Mouse (Mus musculus) forebrain, embryonic 16.5 days (tissue): ENCODE measurements around the gene Gabpb2. TPM values are rescaled to one million over a fixed set of nuclear protein-coding genes. Genes with fewer than 3 reads are reported as not detected.

ENCODE experiments used
- ATAC-seq: fragments of 200-750 bp; cut with Nextera tagmentation; 2 replicates; pipeline ENCODE4 v1.8.0; 2017; ENCODE audit warnings: mild to moderate bottlenecking, moderate library complexity
- H3K27ac ChIP-seq: fragments of 300-500 bp; sonication (generic); 2 replicates; pipeline ENCODE4 v1.5.1; 2014; ENCODE audit warnings: low read length, control low read depth
- H3K27me3 ChIP-seq: fragments of 300-500 bp; sonication (generic); replicated peaks from 2 replicates; pipeline ENCODE4 v1.6.1; 2014; ENCODE audit warnings: low read length; ENCODE audit not compliant: control insufficient read depth, insufficient read depth
- H3K36me3 ChIP-seq: fragments of 300-500 bp; sonication (generic); 2 replicates; pipeline ENCODE4 v1.6.1; 2014; ENCODE audit not compliant: control insufficient read depth, insufficient read depth
- H3K4me1 ChIP-seq: fragments of 300-500 bp; sonication (generic); replicated peaks from 2 replicates; pipeline ENCODE4 v1.6.1; 2014; ENCODE audit warnings: low read length; ENCODE audit not compliant: control insufficient read depth, insufficient read depth
- H3K4me2 ChIP-seq: fragments of 300-500 bp; sonication (generic); 2 replicates; pipeline ENCODE4 v1.6.1; 2014; ENCODE audit warnings: mild to moderate bottlenecking, low read length, control low read depth
- H3K4me3 ChIP-seq: fragments of 300-500 bp; sonication (generic); replicated peaks from 2 replicates; pipeline ENCODE4 v1.5.1; 2014; ENCODE audit warnings: mild to moderate bottlenecking, low read length, control low read depth
- H3K9ac ChIP-seq: fragments of 300-500 bp; sonication (generic); replicated peaks from 2 replicates; pipeline ENCODE4 v1.6.1; 2014; ENCODE audit warnings: low read depth, low read length, control low read depth
- H3K9me3 ChIP-seq: fragments of 300-500 bp; sonication (generic); 2 replicates; pipeline ENCODE4 v1.6.1; 2016; ENCODE audit warnings: low read length; ENCODE audit not compliant: control insufficient read depth
- WGBS: fragments of 180-500 bp; shearing (Covaris S2); extraction: QIAGEN DNeasy Blood & Tissue Kit; methylation state at CpG from one replicate; pipeline ENCODE4 v1.1.7; 2014; 5-methylcytosine and 5-hydroxymethylcytosine counted together
- polyA plus RNA-seq: library from polyadenylated mRNA; unstranded; fragments of >200 nt; fragmentation: Nextera tagmentation; extraction: Ambion mirVana; gene quantifications from 2 replicates; pipeline ENCODE4 v1.2.1, GENCODE M21; 2015

The Gabpb2 gene
- polyA plus RNA-seq, 1 experiment from 2014 or later = 5.6 TPM

DNA sequence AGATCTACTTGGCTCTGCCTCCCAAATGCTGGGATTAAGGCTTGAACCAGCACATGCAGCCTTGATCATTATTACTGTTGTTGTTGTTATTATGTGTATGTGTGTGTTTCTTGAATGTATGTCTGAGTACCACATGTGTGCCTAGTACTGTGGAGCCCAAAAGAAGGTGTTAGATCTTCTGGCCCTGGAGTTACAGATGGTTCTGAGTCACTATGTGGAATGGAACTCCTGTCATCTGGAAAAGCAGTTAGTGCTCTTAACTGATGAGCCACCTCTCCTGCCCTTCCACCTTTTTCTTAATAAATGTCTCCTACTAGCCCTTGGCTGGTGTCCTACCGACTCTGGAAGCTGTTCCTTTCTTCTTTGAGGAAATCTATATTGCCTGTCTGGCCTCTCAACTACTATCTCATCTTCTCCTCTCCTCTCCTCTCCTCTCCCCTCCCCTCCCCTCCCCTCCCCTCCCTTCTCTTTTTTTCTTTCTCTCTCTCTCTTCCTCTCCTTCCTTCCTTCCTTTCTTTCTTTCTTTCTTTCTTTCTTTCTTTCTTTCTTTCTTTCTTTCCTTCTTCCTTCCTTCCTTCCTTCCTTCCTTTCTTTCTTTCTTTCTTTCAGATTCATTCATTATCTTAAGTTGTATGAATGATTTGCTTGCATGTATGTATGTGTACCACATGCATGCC lies 30.1 kb upstream of the Gabpb2 start:
- Histone ChIP-seq H3K4me3 (no peak overlapping the region), H3K4me2 (no peak overlapping the region), H3K9me3 (no peaks in the 10 kb centered on the region), H3K27me3 (no peaks in the 10 kb centered on the region), H3K4me1 (no peaks in the 10 kb centered on the region), H3K36me3 (no peaks in the 10 kb centered on the region), H3K9ac (no peak overlapping the region), H3K27ac (no peak overlapping the region)
- no peak for ATAC-seq
- WGBS = 96% methylated on average over 1 of the region's 1 CpGs

DNA sequence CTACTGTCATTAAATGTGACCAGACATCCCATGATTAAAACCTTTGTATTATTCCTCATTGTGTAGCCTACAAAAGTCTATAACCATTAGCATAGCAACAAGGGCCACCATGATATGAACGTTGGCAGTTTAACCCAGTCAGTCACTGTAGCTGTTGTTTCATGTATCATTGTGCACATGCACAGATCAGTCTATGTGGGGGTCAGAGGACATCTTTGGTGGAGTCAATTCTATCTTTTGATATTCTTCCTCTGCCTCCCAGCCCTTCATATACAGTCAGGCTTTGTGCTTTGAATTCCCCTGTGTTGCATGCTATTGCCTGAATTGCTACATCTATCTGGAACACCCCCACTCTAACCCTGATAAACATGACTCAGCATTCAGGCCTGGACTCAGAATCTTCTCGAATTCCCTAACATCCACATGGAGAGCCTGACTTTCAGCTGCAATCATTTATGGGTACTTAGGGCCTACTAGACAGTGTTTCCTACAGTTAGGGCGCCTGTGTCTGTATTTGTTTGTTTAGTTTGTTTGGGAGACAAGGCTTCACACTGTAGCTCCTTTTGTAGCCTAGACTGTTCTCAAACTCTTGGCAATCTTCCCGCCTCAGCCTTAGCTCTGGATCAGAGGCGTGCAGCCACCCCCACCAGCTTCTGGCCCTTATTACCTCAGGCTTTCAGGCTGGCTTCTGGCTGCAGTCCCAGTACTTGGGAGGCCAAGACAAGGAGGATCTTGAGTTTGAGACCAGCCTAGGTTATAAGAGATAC lies 28.9 kb upstream of the Gabpb2 start:
- H3K9me3 ChIP-seq = no peaks in the 10 kb centered on the region
- no peaks in the 10 kb centered on the region for H3K36me3 ChIP-seq
- no peaks in the 10 kb centered on the region for H3K27me3 ChIP-seq
- no peak overlapping the region for H3K4me3 ChIP-seq
- H3K27ac ChIP-seq = no peak overlapping the region
- no peak overlapping the region for H3K4me2 ChIP-seq
- 60% methylated on average over 5 of the region's 5 CpGs for WGBS
- no peaks in the 10 kb centered on the region for H3K4me1 ChIP-seq
- ATAC-seq = 0 out of 2 replicates have a peak, but pooled peaks have one; percentile 20
- H3K9ac ChIP-seq = no peak overlapping the region

DNA sequence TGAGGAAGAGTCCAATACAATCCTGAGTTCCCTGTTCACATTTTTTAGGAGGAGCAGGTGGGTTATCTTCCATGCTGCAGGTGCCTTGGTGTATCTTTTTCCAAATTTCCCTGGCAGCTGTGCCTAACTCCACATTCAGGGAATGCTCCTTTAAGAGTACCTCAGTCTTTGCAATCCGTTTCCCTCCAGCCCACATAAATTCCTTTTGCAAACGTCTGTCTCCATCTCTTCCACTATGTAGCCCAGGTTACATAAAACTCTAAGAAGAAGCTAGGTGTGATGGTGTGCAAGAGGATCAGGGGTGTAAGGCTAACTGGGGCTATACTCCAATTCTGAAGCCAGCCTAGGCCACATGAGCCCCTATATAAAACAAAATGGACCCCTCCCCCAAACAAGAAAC lies 25.4 kb upstream of the Gabpb2 start:
- no peak overlapping the region for H3K4me3 ChIP-seq
- H3K9ac ChIP-seq = no peak overlapping the region
- WGBS = 89% methylated on average over 2 of the region's 2 CpGs

DNA sequence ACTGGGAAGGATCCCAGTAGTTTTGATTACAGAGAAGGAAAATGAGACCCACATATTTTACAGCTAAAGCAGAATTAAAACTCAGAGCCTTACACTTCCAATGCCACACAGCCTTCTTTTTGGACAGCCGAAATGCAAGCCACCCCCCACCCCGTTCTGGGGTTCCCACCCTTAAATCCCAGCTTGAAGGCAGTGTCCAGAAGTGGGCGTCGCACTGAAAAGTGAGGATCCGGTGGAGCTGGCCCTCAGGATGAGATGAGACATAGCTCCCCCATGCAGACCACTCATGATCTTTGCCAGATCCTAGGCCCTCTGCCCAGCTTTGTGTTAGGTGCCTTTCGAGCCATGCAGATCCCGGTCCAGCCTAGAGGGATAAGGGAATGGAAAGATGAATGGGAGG lies 23.8 kb upstream of the Gabpb2 start, which contains the start of gene Gm128:
Gene Gm128 (minus strand): TSS at position 101 of the 400 bp plus-strand sequence.
- Histone ChIP-seq H3K36me3 (peaks cover 8% of the 10 kb centered on the region), H3K4me1 (no peaks in the 10 kb centered on the region), H3K9ac (no peak within 1 kb of the TSS), H3K27me3 (no peaks in the 10 kb centered on the region), H3K4me2 (no peak within 1 kb of the TSS), H3K4me3 (no peak within 1 kb of the TSS), H3K9me3 (no peaks in the 10 kb centered on the region), H3K27ac (no peak within 1 kb of the TSS)
- no peak for ATAC-seq
- 75% methylated on average over 7 of the region's 7 CpGs for WGBS

More for the DNA sequence above, 25.4 kb upstream of the Gabpb2 start:
- no peaks in the 10 kb centered on the region for H3K9me3 ChIP-seq
- H3K36me3 ChIP-seq = 0 out of 2 replicates have a peak, but pooled peaks cover 2% of the 10 kb centered on the region
- ATAC-seq = no peak
- H3K4me2 ChIP-seq = no peak overlapping the region
- no peak overlapping the region for H3K27ac ChIP-seq
- H3K4me1 ChIP-seq = no peaks in the 10 kb centered on the region
- no peaks in the 10 kb centered on the region for H3K27me3 ChIP-seq

DNA sequence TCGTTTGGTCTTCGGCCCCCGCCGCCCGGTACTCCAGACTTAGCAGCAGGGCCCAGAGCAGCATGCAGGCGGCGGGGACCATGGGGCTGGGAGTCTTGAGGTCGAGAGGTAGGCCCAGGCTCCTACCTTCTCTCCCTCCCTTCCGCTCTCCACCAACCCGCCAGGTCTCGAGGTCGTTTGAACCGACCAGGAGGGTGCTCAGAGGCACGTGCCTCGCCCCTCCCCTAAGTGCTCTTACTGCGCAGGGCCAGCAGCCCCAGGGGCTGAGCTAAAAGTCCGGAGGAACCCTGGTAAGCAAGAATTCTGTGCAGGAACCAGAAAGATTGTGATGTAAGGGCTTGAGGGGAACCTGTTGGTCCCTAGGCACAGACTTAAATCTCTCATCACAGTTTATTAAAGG lies 23.2 kb upstream of the Gabpb2 start:
- 44% methylated on average over 17 of the region's 17 CpGs for WGBS
- H3K9ac ChIP-seq = no peak overlapping the region

DNA sequence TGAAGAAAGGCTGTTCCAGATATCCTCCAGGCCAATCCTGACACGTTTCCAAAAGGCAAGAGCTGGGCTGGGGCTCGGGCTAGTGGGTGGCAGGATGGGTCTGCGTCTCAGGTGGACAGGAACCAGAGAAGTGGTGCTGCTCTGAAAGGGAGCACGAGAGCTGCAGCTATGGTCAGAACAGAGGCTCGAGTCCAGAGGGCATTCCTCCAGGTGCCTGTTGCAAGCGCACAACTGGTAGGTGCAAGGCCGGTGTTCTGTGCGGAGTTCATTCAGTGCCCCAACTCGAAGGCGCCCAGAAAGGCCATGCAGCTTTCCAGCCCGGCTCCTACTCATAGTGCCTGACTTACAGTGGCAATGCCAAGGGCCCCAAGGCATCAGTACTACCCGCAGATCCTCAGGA lies 22.3 kb upstream of the Gabpb2 start:
- no peak overlapping the region for H3K9ac ChIP-seq
- ATAC-seq = no peak
- peaks cover 16% of the 10 kb centered on the region for H3K36me3 ChIP-seq
- H3K4me1 ChIP-seq = no peaks in the 10 kb centered on the region
- H3K27ac ChIP-seq = no peak overlapping the region
- no peak overlapping the region for H3K4me3 ChIP-seq
- WGBS = 87% methylated on average over 12 of the region's 12 CpGs
- H3K27me3 ChIP-seq = no peaks in the 10 kb centered on the region
- H3K9me3 ChIP-seq = no peaks in the 10 kb centered on the region
- H3K4me2 ChIP-seq = no peak overlapping the region

More for the DNA sequence above, 23.2 kb upstream of the Gabpb2 start:
- Histone ChIP-seq H3K36me3 (peaks cover 8% of the 10 kb centered on the region), H3K4me1 (no peaks in the 10 kb centered on the region), H3K4me2 (no peak overlapping the region), H3K9me3 (no peaks in the 10 kb centered on the region), H3K27me3 (no peaks in the 10 kb centered on the region), H3K4me3 (no peak overlapping the region), H3K27ac (no peak overlapping the region)
- no peak for ATAC-seq

DNA sequence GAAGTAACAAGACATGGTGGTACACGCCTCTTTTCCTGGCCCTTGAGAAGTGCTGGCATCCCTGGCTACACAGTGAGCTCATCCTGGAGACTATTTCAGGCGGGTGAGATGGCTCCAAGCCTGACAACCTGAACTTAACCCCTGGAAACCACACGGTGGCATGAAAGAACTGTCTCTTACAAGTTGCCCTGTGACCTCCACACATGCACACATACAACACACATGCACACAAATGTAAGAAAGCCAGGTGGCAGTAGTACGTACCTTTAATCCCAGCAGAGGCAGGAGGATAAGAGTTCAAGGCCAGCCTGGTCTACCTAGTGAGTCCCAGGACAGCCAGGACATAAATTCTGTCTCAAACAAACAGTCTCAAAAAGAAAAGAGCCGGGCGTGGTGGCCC lies 21.3 kb upstream of the Gabpb2 start:
- H3K4me2 ChIP-seq = no peak overlapping the region
- no peaks in the 10 kb centered on the region for H3K9me3 ChIP-seq
- no peaks in the 10 kb centered on the region for H3K27me3 ChIP-seq
- no peak overlapping the region for H3K27ac ChIP-seq
- WGBS = 87% methylated on average over 6 of the region's 6 CpGs
- no peaks in the 10 kb centered on the region for H3K4me1 ChIP-seq
- peaks cover 22% of the 10 kb centered on the region for H3K36me3 ChIP-seq
- H3K9ac ChIP-seq = no peak overlapping the region
- no peak for ATAC-seq
- H3K4me3 ChIP-seq = no peak overlapping the region

DNA sequence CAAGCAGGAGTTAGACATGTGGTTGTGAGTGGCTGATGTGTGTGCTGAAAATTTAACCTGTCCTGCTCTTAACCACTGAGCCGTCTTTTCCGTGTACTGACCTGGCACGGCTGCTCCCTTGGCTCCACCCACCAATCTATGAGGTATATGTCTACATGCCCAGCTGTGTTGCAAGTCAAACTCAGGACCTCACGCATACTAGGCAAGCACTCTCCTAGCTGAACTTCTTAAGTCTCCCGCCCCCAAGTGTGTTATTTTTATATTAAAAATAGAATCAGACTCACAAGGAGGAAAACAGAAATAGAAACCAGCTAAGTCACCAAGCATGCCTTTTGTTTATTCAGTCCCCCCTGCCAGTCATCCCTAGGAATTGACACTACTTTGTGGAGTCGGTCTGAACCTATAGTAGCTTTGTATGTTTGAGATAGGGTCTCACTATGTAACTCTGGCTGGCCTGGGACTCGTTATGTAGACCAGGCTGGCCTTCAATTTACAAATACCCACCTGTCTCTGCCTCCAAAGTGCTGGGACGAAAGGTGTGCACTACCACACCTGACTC lies 19.9 kb upstream of the Gabpb2 start:
- ATAC-seq = no peak
- H3K9ac ChIP-seq = no peak overlapping the region
- H3K9me3 ChIP-seq = no peaks in the 10 kb centered on the region
- H3K36me3 ChIP-seq = peaks cover 34% of the 10 kb centered on the region
- H3K4me1 ChIP-seq = no peaks in the 10 kb centered on the region
- no peak overlapping the region for H3K27ac ChIP-seq
- no peak overlapping the region for H3K4me3 ChIP-seq
- no peaks in the 10 kb centered on the region for H3K27me3 ChIP-seq
- H3K4me2 ChIP-seq = no peak overlapping the region
- 95% methylated on average over 8 of the region's 8 CpGs for WGBS
